8 mouse cellular contexts compared by ENCODE assay signal in the genomic region with DNA sequence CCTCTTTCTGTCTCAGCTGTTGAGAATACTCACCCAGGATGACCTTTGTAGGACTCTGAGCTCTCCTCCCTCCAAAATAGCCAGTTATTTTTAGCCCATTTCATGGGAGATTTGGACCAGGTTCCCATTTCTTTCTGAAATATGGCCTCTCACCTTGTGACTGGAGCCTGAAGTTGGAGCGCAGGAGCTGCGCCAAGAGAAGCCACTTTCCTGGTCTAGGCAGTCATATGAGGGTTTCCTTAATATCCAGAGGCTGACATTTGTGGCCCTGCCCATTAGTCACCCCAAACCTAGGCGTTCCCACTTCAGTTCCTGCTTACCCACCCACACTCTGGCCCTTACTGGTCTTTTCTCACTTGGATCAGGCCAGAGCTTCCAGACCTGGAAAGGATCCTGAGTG. TPM values are rescaled to one million over a fixed set of nuclear protein-coding genes. Genes with fewer than 3 reads are reported as not detected.
DNase-seq lines count a peak whose midpoint lies in the region; ATAC-seq and TF ChIP-seq lines count a peak whose summit lies in the region.

A gene (plus strand): TSS at position 308 of the 400 bp plus-strand sequence.

- H3K4me3 ChIP-seq in liver, adult 2 months (ENCODE audit: insufficient read depth, low read depth, low read length) = peak within 1 kb of the TSS; percentile 75
- peak within 1 kb of the TSS; percentile 72 for H3K4me3 ChIP-seq in forebrain, embryonic 14.5 days (ENCODE audit: low read depth, low read length)
- H3K4me3 ChIP-seq in hindbrain, embryonic 10.5 days = peak within 1 kb of the TSS; percentile 80
- H3K4me3 ChIP-seq in liver, embryonic 12.5 days = peak within 1 kb of the TSS; percentile 69

- H3K79me2 ChIP-seq in liver, adult 2 months (ENCODE audit: control insufficient read depth, insufficient read depth, low read length) = no peaks in the 10 kb centered on the region

- H3K9ac ChIP-seq in liver, adult 2 months (ENCODE audit: low read depth, low read length) = peak within 1 kb of the TSS; percentile 70
- peak within 1 kb of the TSS; percentile 74 for H3K9ac ChIP-seq in forebrain, embryonic 14.5 days (ENCODE audit: low read length)
- H3K9ac ChIP-seq in liver, embryonic 12.5 days = peak within 1 kb of the TSS; percentile 81

- DNase-seq in liver, adult 2 months (ENCODE audit: extremely low read depth, low read depth, low spot score) = peak; percentile 46
- DNase-seq in liver = no peak
- no peak for DNase-seq in forebrain, embryonic 14.5 days (ENCODE audit: low spot score)
- no peak for DNase-seq in hindbrain, embryonic 10.5 days (ENCODE audit: low spot score)
- peak; percentile 87 for DNase-seq in skeletal muscle tissue, adult 2 months (ENCODE audit: low read depth, low spot score)
- no peak for DNase-seq in cerebellum, adult 18-20 months
- DNase-seq in c-Kit-positive CD71-positive TER-119-positive erythroid progenitor cells, embryonic 14.5 days (ENCODE audit: low spot score) = no peak

- H3K27me3 ChIP-seq in liver, adult 2 months (ENCODE audit: control insufficient read depth, insufficient read depth, low read length) = no peaks in the 10 kb centered on the region
- H3K27me3 ChIP-seq in forebrain, embryonic 14.5 days (replicated peaks; ENCODE audit: control insufficient read depth, insufficient read depth, low read length) = no peaks in the 10 kb centered on the region
- H3K27me3 ChIP-seq in hindbrain, embryonic 10.5 days (ENCODE audit: insufficient read depth, poor library complexity, severe bottlenecking) = 0 out of 2 replicates have a peak, but pooled peaks cover 7% of the 10 kb centered on the region
- peaks cover 25% of the 10 kb centered on the region for H3K27me3 ChIP-seq in liver, embryonic 12.5 days (replicated peaks)

- no peak for TF ChIP-seq CTCF in liver, adult 2 months (IDR thresholded peaks at IDR 0.05; ENCODE audit: low read depth, low read length)

- no peaks in the 10 kb centered on the region for H3K36me3 ChIP-seq in liver, adult 2 months (ENCODE audit: control insufficient read depth, insufficient read depth, low read length)
- peaks cover 37% of the 10 kb centered on the region for H3K36me3 ChIP-seq in forebrain, embryonic 14.5 days (ENCODE audit: control insufficient read depth, insufficient read depth, low read length)
- peaks cover 44% of the 10 kb centered on the region for H3K36me3 ChIP-seq in hindbrain, embryonic 10.5 days
- 0 out of 2 replicates have a peak, but pooled peaks cover 5% of the 10 kb centered on the region for H3K36me3 ChIP-seq in liver, embryonic 12.5 days

- H3K9me3 ChIP-seq in forebrain, embryonic 14.5 days (replicated peaks; ENCODE audit: control insufficient read depth, low read length) = no peaks in the 10 kb centered on the region
- H3K9me3 ChIP-seq in hindbrain, embryonic 10.5 days = no peaks in the 10 kb centered on the region
- H3K9me3 ChIP-seq in liver, embryonic 12.5 days (replicated peaks) = no peaks in the 10 kb centered on the region

- ATAC-seq in forebrain, embryonic 14.5 days = no peak
- no peak for ATAC-seq in liver, embryonic 12.5 days

- H3K4me1 ChIP-seq in liver, adult 2 months (ENCODE audit: control insufficient read depth, insufficient read depth, low read length) = peaks cover 8% of the 10 kb centered on the region
- H3K4me1 ChIP-seq in forebrain, embryonic 14.5 days (ENCODE audit: control insufficient read depth, insufficient read depth, low read length) = peaks cover 9% of the 10 kb centered on the region
- peaks cover 26% of the 10 kb centered on the region for H3K4me1 ChIP-seq in hindbrain, embryonic 10.5 days (replicated peaks)
- peaks cover 34% of the 10 kb centered on the region for H3K4me1 ChIP-seq in liver, embryonic 12.5 days

- no peak for TF ChIP-seq POLR2A in liver, adult 2 months (IDR thresholded peaks at IDR 0.05; ENCODE audit: extremely low read depth, insufficient read depth, low read length)

- peak within 1 kb of the TSS; percentile 64 for H3K27ac ChIP-seq in liver, adult 2 months (replicated peaks; ENCODE audit: insufficient read depth, low read depth, low read length)
- peak within 1 kb of the TSS; percentile 76 for H3K27ac ChIP-seq in forebrain, embryonic 14.5 days (ENCODE audit: low read depth, low read length)
- H3K27ac ChIP-seq in hindbrain, embryonic 10.5 days = peak within 1 kb of the TSS; percentile 89
- peak within 1 kb of the TSS; percentile 80 for H3K27ac ChIP-seq in liver, embryonic 12.5 days

- 86% methylated on average over 3 of the region's 3 CpGs for WGBS in liver, adult 2 months
- 92% methylated on average over 3 of the region's 3 CpGs for WGBS in forebrain, embryonic 14.5 days
- whole genome bisulfite sequencing in hindbrain, embryonic 10.5 days = 88% methylated on average over 3 of the region's 3 CpGs
- 80% methylated on average over 3 of the region's 3 CpGs for WGBS in liver, embryonic 12.5 days (ENCODE audit: insufficient replicate concordance)

- peak within 1 kb of the TSS; percentile 89 for H3K4me2 ChIP-seq in forebrain, embryonic 14.5 days (ENCODE audit: low read length)
- H3K4me2 ChIP-seq in liver, embryonic 12.5 days = peak within 1 kb of the TSS; percentile 94

RNA-seq across cellular contexts. Expression of the gene that starts here (rescaled TPM):
- total RNA-seq in liver, adult 2 months (2014; rRNA removed) = 5.5 and 5.6 TPM in 2 replicates
- polyA plus RNA-seq in liver, adult 2 months (2012; rRNA removed) = 5.4 and 6.7 TPM in 2 replicates
- polyA plus RNA-seq in forebrain, embryonic 14.5 days (2014; fragmentation: Nextera tagmentation; extraction: Ambion mirVana) = 10.6 and 14.7 TPM in 2 replicates
- 11.2 and 12.6 TPM in 2 replicates for polyA plus RNA-seq in hindbrain, embryonic 10.5 days (2016; fragmentation: Nextera tagmentation; extraction: Ambion mirVana)
- polyA plus RNA-seq in liver, embryonic 12.5 days (2016; fragmentation: Nextera tagmentation; extraction: Ambion mirVana) = 6.9 and 9.0 TPM in 2 replicates

Comparison
In these comparisons a context has a peak if more than half of its experiments do, and no peak if none do; other contexts are left out.
1. DNase-seq: peak in liver, adult 2 months (single experiment) and skeletal muscle tissue, adult 2 months (single experiment); none in liver (single experiment), forebrain, embryonic 14.5 days (single experiment), hindbrain, embryonic 10.5 days (single experiment), cerebellum, adult 18-20 months (0 of 2) and c-Kit-positive CD71-positive TER-119-positive erythroid progenitor cells, embryonic 14.5 days (single experiment).
2. Peak in every context shown above with its lines, with median percentiles within 50 percentile points of each other: H3K27ac ChIP-seq, H3K4me3 ChIP-seq and H3K9ac ChIP-seq.